8 mouse cellular contexts compared by ENCODE assay signal in the genomic region with DNA sequence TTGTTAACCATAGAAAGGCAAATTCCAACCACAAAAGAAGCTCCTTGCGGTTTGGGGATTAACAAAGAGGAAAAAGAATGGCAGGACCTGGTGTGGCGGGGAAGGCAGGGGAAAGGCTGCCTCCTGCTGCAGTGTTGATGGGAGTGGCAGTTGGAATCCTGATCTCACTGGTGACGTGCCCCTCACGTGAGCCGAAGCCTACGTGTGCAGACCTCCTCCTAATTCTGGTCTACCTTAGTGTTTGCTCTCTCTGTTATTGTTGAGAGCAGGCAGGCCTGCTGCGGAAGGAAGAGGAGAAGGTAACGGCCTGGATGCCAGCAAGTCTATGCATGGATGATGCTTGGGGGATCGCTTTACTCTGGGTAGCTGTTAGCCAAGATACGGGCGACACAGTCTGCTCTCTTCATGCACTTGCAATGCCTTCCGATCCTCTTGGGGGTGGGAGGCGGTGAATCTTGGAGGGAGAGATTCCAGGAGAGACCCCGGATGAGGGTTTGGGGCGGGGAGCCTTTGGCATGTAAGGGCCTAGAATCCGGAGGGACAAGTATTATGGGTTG. TPM values are rescaled to one million over a fixed set of nuclear protein-coding genes. Genes with fewer than 3 reads are reported as not detected.
DNase-seq lines count a peak whose midpoint lies in the region; ATAC-seq and TF ChIP-seq lines count a peak whose summit lies in the region.

A gene (plus strand): TSS at position 212 of the 557 bp plus-strand sequence.

- peaks cover 14% of the 10 kb centered on the region for H3K36me3 ChIP-seq in G1E (replicated peaks)
- peaks cover 8% of the 10 kb centered on the region for H3K36me3 ChIP-seq in forebrain, embryonic 15.5 days

- peak; percentile 9 for DNase-seq in G1E (ENCODE audit: low spot score)
- DNase-seq in cerebellum, adult 11 months, result peak; percentile 57
- peak; percentile 38 to 42 for DNase-seq in heart, postnatal 36 days
- DNase-seq in layer of hippocampus, adult 18-20 months (ENCODE audit: low spot score in 2 of 2), result peak; percentile 60 to 77
- DNase-seq in lung, adult 18-20 months, result peak; percentile 61
- peak; percentile 38 for DNase-seq in ovary, adult 18-20 months (ENCODE audit: low spot score)
- no peak for DNase-seq in urinary bladder, adult 2 months (ENCODE audit: low spot score)

- 18% methylated on average over 16 of the region's 16 CpGs for WGBS in forebrain, embryonic 15.5 days

- no peak for TF ChIP-seq CTCF in G1E (IDR thresholded peaks at IDR 0.05; ENCODE audit: low read depth, low read length)

- H3K4me2 ChIP-seq in forebrain, embryonic 15.5 days (replicated peaks), result peak within 1 kb of the TSS; percentile 45

- no peaks in the 10 kb centered on the region for H3K27me3 ChIP-seq in G1E (ENCODE audit: insufficient read depth, low read length)
- no peaks in the 10 kb centered on the region for H3K27me3 ChIP-seq in forebrain, embryonic 15.5 days

- peak within 1 kb of the TSS; percentile 72 for H3K4me3 ChIP-seq in G1E (ENCODE audit: low read depth, low read length)
- peak within 1 kb of the TSS; percentile 59 for H3K4me3 ChIP-seq in forebrain, embryonic 15.5 days

- H3K27ac ChIP-seq in forebrain, embryonic 15.5 days (replicated peaks), result peak within 1 kb of the TSS; percentile 97

- H3K9me3 ChIP-seq in G1E (replicated peaks), result no peaks in the 10 kb centered on the region
- no peaks in the 10 kb centered on the region for H3K9me3 ChIP-seq in forebrain, embryonic 15.5 days

- peaks cover 5% of the 10 kb centered on the region; the same call in 1 of the 2 replicates for H3K4me1 ChIP-seq in G1E (ENCODE audit: insufficient read depth, low read depth, low read length)
- H3K4me1 ChIP-seq in forebrain, embryonic 15.5 days, result peaks cover 7% of the 10 kb centered on the region; the same call in 1 of the 2 replicates

- ATAC-seq in G1E (ENCODE audit: extremely low read depth, insufficient number of reproducible peaks, low FRiP score, poor library complexity, severe bottlenecking), result peak; percentile 95
- ATAC-seq in forebrain, embryonic 15.5 days (replicated peaks), result peak; percentile 97

- H3K9ac ChIP-seq in forebrain, embryonic 15.5 days (replicated peaks), result peak within 1 kb of the TSS; percentile 72

- intact Hi-C loops in heart, postnatal 36 days (cut with DNase I), result loop anchor here (1.0 to 5.0 kb wide), 2 partner anchors 69 to 106 kb away; no protein-coding TSS in a partner anchor

RNA-seq across cellular contexts. Expression of the gene that starts here (rescaled TPM):
- total RNA-seq in G1E (2014; fragmentation: Nextera tagmentation) (21.6 and 25.4 TPM in 2 replicates), G1E (2017) (55.5 and 56.3 TPM in 2 replicates)
- polyA plus RNA-seq in G1E (2012), result 3.8 and 5.0 TPM in 2 replicates
- polyA plus RNA-seq in forebrain, embryonic 15.5 days (2015; fragmentation: Nextera tagmentation; extraction: Ambion mirVana), result 71.0 and 73.6 TPM in 2 replicates
- total RNA-seq in heart, postnatal 36 days (2021), result 1 to 10 TPM; 4.9 to 6.4 TPM
- 10 to 100 TPM; 53.7 to 60.1 TPM for total RNA-seq in layer of hippocampus, adult 18-20 months (2021)
- 21.1 and 22.8 TPM in 2 replicates for polyA plus RNA-seq in urinary bladder, adult 2 months (2012; rRNA removed)
